Mouse (Mus musculus): ENCODE results near the gene Tmprss9. TPM values are rescaled to one million over a fixed set of nuclear protein-coding genes. Genes with fewer than 3 reads are reported as not detected.

Gene Tmprss9
- total RNA-seq, 2 experiments from 2014 or later: 0.18 to 0.19 TPM

- no peak for DNase-seq (ENCODE audit: extremely low spot score in 1 of 2, low spot score in 2 of 2)
- TF ChIP-seq CTCF (IDR thresholded peaks at IDR 0.05): no peak
- intact Hi-C loops (cut with DNase I): no loop called here
- H3K27ac ChIP-seq: no peak overlapping the region
- H3K4me3 ChIP-seq: peak overlapping the region; percentile 11; the same call in 1 of the 2 replicates
These were observed 50.3 kb downstream of the Tmprss9 start for GRCm38 (mm10) chr10:80921923-80922322.

GRCm38 (mm10) chr10:80925472-80925871, 53.8 kb downstream of the Tmprss9 start:
- TF ChIP-seq CTCF (IDR thresholded peaks at IDR 0.05): no peak
- Histone ChIP-seq H3K27ac (no peak overlapping the region), H3K4me3 (no peak overlapping the region)
- no peak for DNase-seq (ENCODE audit: extremely low spot score in 1 of 2, low spot score in 2 of 2)
- intact Hi-C loops (cut with DNase I): loop anchor here (5.0 kb wide), 1 partner anchor 242 kb away; the partner anchor contains the start of gene Pias4

- Histone ChIP-seq H3K27ac (peak overlapping the region; percentile 90), H3K4me3 (peak overlapping the region; percentile 49)
- TF ChIP-seq CTCF (IDR thresholded peaks at IDR 0.05): peak; percentile 74
- intact Hi-C loops (cut with DNase I): loop anchor here (1.0 to 5.0 kb wide), 4 partner anchors 32 to 239 kb away; partner anchors contain the start of gene Pias4
- DNase-seq (ENCODE audit: extremely low spot score in 1 of 2, low spot score in 2 of 2): peak; percentile 92 to 94
These were observed 57.1 kb downstream of the Tmprss9 start for GRCm38 (mm10) chr10:80928586-80929298.

GRCm38 (mm10) chr10:80929299-80930226, 57.9 kb downstream of the Tmprss9 start, which contains the start of gene Gadd45b:
Gene Gadd45b, plus strand, starts transcription at chr10:80930073.
- intact Hi-C loops (cut with DNase I): loop anchor here (2.0 to 5.0 kb wide), 2 partner anchors 31 to 238 kb away; partner anchors contain the start of gene Pias4
- DNase-seq (ENCODE audit: extremely low spot score in 1 of 2, low spot score in 2 of 2): peak; percentile 97 to 98
- Histone ChIP-seq H3K27ac (peak within 1 kb of the TSS; percentile 90), H3K4me3 (peak within 1 kb of the TSS; percentile 57)
- TF ChIP-seq CTCF (IDR thresholded peaks at IDR 0.05): no peak

- peak overlapping the region; percentile 57 for H3K4me3 ChIP-seq
- intact Hi-C loops (cut with DNase I): no loop called here
- H3K27ac ChIP-seq: peak overlapping the region; percentile 85
- TF ChIP-seq CTCF (IDR thresholded peaks at IDR 0.05): no peak
- DNase-seq (ENCODE audit: extremely low spot score in 1 of 2, low spot score in 2 of 2): peak; percentile 69 to 71
These were observed 58.9 kb downstream of the Tmprss9 start for GRCm38 (mm10) chr10:80930361-80931152.

- no peak; the same call in 1 of the 2 replicates for TF ChIP-seq CTCF (IDR thresholded peaks at IDR 0.05)
- intact Hi-C loops (cut with DNase I): no loop called here
- DNase-seq (ENCODE audit: extremely low spot score in 1 of 2, low spot score in 2 of 2): no peak
- Histone ChIP-seq H3K27ac (peak overlapping the region; percentile 85), H3K4me3 (peak overlapping the region; percentile 57)
These were observed 59.6 kb downstream of the Tmprss9 start for GRCm38 (mm10) chr10:80931153-80931671.

- Histone ChIP-seq H3K27ac (0 out of 2 replicates have a peak overlapping the region, but pooled peaks have one; percentile 5), H3K4me3 (peak overlapping the region; percentile 57)
- no peak for TF ChIP-seq CTCF (IDR thresholded peaks at IDR 0.05)
- intact Hi-C loops (cut with DNase I): no loop called here
- no peak for DNase-seq (ENCODE audit: extremely low spot score in 1 of 2, low spot score in 2 of 2)
These were observed 60.0 kb downstream of the Tmprss9 start for GRCm38 (mm10) chr10:80931695-80932094.

- intact Hi-C loops (cut with DNase I): no loop called here
- no peak for TF ChIP-seq CTCF (IDR thresholded peaks at IDR 0.05)
- Histone ChIP-seq H3K27ac (no peak overlapping the region), H3K4me3 (peak overlapping the region; percentile 57)
- DNase-seq (ENCODE audit: extremely low spot score in 1 of 2, low spot score in 2 of 2): peak in 1 of 2 experiments; percentile 31
These were observed 60.6 kb downstream of the Tmprss9 start for GRCm38 (mm10) chr10:80932206-80932605.

GRCm38 (mm10) chr10:80932700-80933420, 61.2 kb downstream of the Tmprss9 start:
- Histone ChIP-seq H3K27ac (no peak overlapping the region), H3K4me3 (peak overlapping the region; percentile 57)
- no peak for TF ChIP-seq CTCF (IDR thresholded peaks at IDR 0.05)
- DNase-seq (ENCODE audit: extremely low spot score in 1 of 2, low spot score in 2 of 2): no peak
- intact Hi-C loops (cut with DNase I): no loop called here

- TF ChIP-seq CTCF (IDR thresholded peaks at IDR 0.05): no peak
These were observed 61.9 kb downstream of the Tmprss9 start for GRCm38 (mm10) chr10:80933421-80933979.

More at GRCm38 (mm10) chr10:80933421-80933979, 61.9 kb downstream of the Tmprss9 start:
- Histone ChIP-seq H3K4me3 (no peak overlapping the region), H3K27ac (no peak overlapping the region)
- intact Hi-C loops (cut with DNase I): no loop called here
- no peak for DNase-seq (ENCODE audit: extremely low spot score in 1 of 2, low spot score in 2 of 2)
